Mouse (Mus musculus) neural tube, embryonic 14.5 days (tissue): ENCODE measurements around the gene Arhgap4. TPM values are rescaled to one million over a fixed set of nuclear protein-coding genes. Genes with fewer than 3 reads are reported as not detected.

Source experiments
- ATAC-seq: fragments of 200-750 bp; cut with Nextera tagmentation; 2 replicates; pipeline ENCODE4 v1.8.0; 2017; ENCODE audit warnings: low read depth, mild to moderate bottlenecking, moderate TSS enrichment, moderate library complexity
- H3K27ac ChIP-seq: fragments of 300-500 bp; sonication (generic); 2 replicates; pipeline ENCODE4 v1.5.1; 2014; ENCODE audit warnings: low read depth, mild to moderate bottlenecking, control low read depth, low read length, moderate library complexity, mixed read lengths
- H3K27me3 ChIP-seq: fragments of 300-500 bp; sonication (generic); 2 replicates; pipeline ENCODE4 v1.6.1; 2014; ENCODE audit warnings: low read length; ENCODE audit not compliant: control insufficient read depth, insufficient read depth
- H3K36me3 ChIP-seq: fragments of 300-500 bp; sonication (generic); 2 replicates; pipeline ENCODE4 v1.6.1; 2014; ENCODE audit warnings: low read length, mixed read lengths; ENCODE audit not compliant: control insufficient read depth, insufficient read depth
- H3K4me1 ChIP-seq: fragments of 300-500 bp; sonication (generic); 2 replicates; pipeline ENCODE4 v1.6.1; 2014; ENCODE audit warnings: low read length; ENCODE audit not compliant: control insufficient read depth, insufficient read depth
- H3K4me2 ChIP-seq: fragments of 300-500 bp; sonication (generic); 2 replicates; pipeline ENCODE4 v1.6.1; 2014; ENCODE audit warnings: mild to moderate bottlenecking, low read depth, low read length, control low read depth
- H3K4me3 ChIP-seq: fragments of 300-500 bp; sonication (generic); 2 replicates; pipeline ENCODE4 v1.5.1; 2014; ENCODE audit warnings: low read depth, low read length, control low read depth, mixed read lengths
- H3K9ac ChIP-seq: fragments of 300-500 bp; sonication (generic); replicated peaks from 2 replicates; pipeline ENCODE4 v1.6.1; 2014; ENCODE audit warnings: low read depth, mild to moderate bottlenecking, control low read depth, low read length, mixed read lengths
- H3K9me3 ChIP-seq: fragments of 300-500 bp; sonication (generic); 2 replicates; pipeline ENCODE4 v1.6.1; 2016; ENCODE audit warnings: low read length; ENCODE audit not compliant: control insufficient read depth
- WGBS: fragments of 180-500 bp; shearing (Covaris S2); extraction: QIAGEN DNeasy Blood & Tissue Kit; methylation state at CpG from one replicate; pipeline ENCODE4 v1.1.7; 2014; 5-methylcytosine and 5-hydroxymethylcytosine counted together
- polyA plus RNA-seq: library from polyadenylated mRNA; unstranded; fragments of >200 nt; fragmentation: Nextera tagmentation; extraction: Ambion mirVana; gene quantifications from 2 replicates; pipeline ENCODE4 v1.2.1, GENCODE M21; 2014

Arhgap4 gene
- polyA plus RNA-seq, 1 experiment from 2014 or later = 3.3 TPM

GRCm38 (mm10) chrX:73954988-73955387 is 33.3 kb upstream of the Arhgap4 start:
- Histone ChIP-seq H3K4me1 (no peaks in the 10 kb centered on the region), H3K9me3 (no peaks in the 10 kb centered on the region), H3K9ac (no peak overlapping the region), H3K4me2 (no peak overlapping the region), H3K27me3 (no peaks in the 10 kb centered on the region), H3K27ac (no peak overlapping the region), H3K36me3 (peaks cover 35% of the 10 kb centered on the region), H3K4me3 (no peak overlapping the region)
- no peak for ATAC-seq
- WGBS = 94% methylated on average over 6 of the region's 6 CpGs

GRCm38 (mm10) chrX:73952603-73953002 is 30.9 kb upstream of the Arhgap4 start:
- Histone ChIP-seq H3K9ac (no peak overlapping the region), H3K4me2 (no peak overlapping the region), H3K9me3 (no peaks in the 10 kb centered on the region), H3K27me3 (no peaks in the 10 kb centered on the region), H3K36me3 (peaks cover 37% of the 10 kb centered on the region), H3K4me3 (no peak overlapping the region), H3K27ac (no peak overlapping the region), H3K4me1 (no peaks in the 10 kb centered on the region)
- no peak for ATAC-seq
- 92% methylated on average over 5 of the region's 5 CpGs for WGBS

DNA sequence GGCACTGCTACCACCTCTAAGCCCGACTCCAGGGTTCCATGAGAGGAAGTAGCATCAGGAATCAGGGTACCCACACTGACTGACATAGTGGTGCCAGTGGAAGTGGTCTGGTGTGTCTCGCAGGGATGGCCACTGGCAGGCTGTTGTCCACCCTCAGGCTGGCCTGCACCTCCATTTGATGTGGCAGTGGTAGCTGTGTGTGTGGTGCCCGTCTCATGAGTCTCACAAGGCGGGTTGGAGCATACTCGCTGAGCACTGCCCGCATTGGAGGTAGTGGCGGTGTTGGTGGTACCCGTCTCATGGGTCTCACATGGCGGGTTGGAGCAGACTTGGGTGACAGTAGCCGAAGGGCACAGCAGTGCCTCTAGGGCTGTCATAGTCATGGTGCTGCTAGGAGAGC is 27.7 kb upstream of the Arhgap4 start:
- no peaks in the 10 kb centered on the region for H3K4me1 ChIP-seq
- H3K4me2 ChIP-seq = no peak overlapping the region
- no peaks in the 10 kb centered on the region for H3K9me3 ChIP-seq
- H3K27ac ChIP-seq = no peak overlapping the region
- WGBS = 89% methylated on average over 10 of the region's 10 CpGs
- no peak overlapping the region for H3K4me3 ChIP-seq
- no peaks in the 10 kb centered on the region for H3K27me3 ChIP-seq
- 0 out of 2 replicates have a peak, but pooled peaks have one; percentile 12 for ATAC-seq
- H3K9ac ChIP-seq = no peak overlapping the region
- H3K36me3 ChIP-seq = peaks cover 29% of the 10 kb centered on the region

- H3K9ac ChIP-seq = no peak overlapping the region
- no peak overlapping the region for H3K4me2 ChIP-seq
- no peak overlapping the region for H3K27ac ChIP-seq
- no peaks in the 10 kb centered on the region for H3K4me1 ChIP-seq
- H3K4me3 ChIP-seq = no peak overlapping the region
- H3K27me3 ChIP-seq = no peaks in the 10 kb centered on the region
- WGBS = 16% methylated on average over 4 of the region's 4 CpGs
- H3K9me3 ChIP-seq = no peaks in the 10 kb centered on the region
- H3K36me3 ChIP-seq = peaks cover 31% of the 10 kb centered on the region
- ATAC-seq = peak; percentile 74; the same call in 1 of the 2 replicates
Measured at GRCm38 (mm10) chrX:73948647-73949046, 27.0 kb upstream of the Arhgap4 start.

GRCm38 (mm10) chrX:73946896-73947295 is 25.2 kb upstream of the Arhgap4 start:
- Histone ChIP-seq H3K4me1 (no peaks in the 10 kb centered on the region), H3K36me3 (peaks cover 29% of the 10 kb centered on the region), H3K9me3 (no peaks in the 10 kb centered on the region), H3K4me2 (no peak overlapping the region), H3K4me3 (no peak overlapping the region), H3K27me3 (no peaks in the 10 kb centered on the region), H3K27ac (no peak overlapping the region), H3K9ac (no peak overlapping the region)
- no peak for ATAC-seq
- 81% methylated on average over 6 of the region's 6 CpGs for WGBS

DNA sequence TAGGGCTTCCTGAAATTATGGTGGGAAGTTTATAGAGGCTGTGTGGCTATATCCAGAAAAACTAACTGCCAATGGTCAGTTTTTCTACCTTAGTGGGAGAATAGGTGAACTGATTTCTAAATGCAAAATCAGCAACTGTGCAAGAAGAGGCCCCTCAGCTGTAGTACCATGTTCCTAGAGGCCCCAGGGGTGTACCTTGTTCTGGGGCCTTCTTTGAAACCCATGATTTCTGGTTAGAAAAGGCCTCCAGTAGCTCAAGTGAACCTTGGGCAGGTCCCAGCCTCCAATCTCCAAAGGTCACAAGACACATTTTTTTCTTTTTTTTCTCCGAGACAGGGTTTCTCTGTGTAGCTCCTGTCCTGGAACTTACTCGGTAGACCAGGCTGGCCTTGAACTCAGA is 20.6 kb upstream of the Arhgap4 start:
- Histone ChIP-seq H3K9me3 (no peaks in the 10 kb centered on the region), H3K9ac (no peak overlapping the region), H3K4me2 (no peak overlapping the region), H3K4me3 (no peak overlapping the region), H3K4me1 (no peaks in the 10 kb centered on the region), H3K27ac (no peak overlapping the region), H3K27me3 (no peaks in the 10 kb centered on the region), H3K36me3 (peaks cover 14% of the 10 kb centered on the region)
- ATAC-seq = no peak
- 95% methylated on average over 2 of the region's 2 CpGs for WGBS

DNA sequence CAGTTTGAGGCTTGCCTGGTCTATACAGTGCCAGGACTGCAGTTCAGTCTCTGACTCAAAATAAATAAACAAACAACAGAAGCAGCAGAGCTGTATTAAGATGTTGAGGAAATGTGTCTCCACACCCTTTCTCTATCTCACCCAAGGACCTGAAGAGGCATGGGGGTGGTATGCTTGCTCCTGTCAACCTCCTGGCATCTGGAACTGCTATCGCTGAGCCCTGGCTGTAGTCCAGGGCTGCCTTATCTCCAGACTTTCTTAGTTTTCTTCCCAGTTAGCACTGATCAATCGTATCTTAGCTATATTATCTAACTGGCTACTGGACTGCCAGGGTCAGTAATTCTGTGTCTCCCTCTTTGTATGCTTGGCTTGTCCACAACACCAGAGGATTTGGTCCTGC is 20.2 kb upstream of the Arhgap4 start:
- H3K4me2 ChIP-seq = no peak overlapping the region
- H3K9me3 ChIP-seq = no peaks in the 10 kb centered on the region
- no peak overlapping the region for H3K27ac ChIP-seq
- H3K4me1 ChIP-seq = no peaks in the 10 kb centered on the region
- H3K9ac ChIP-seq = no peak overlapping the region
- H3K36me3 ChIP-seq = peaks cover 14% of the 10 kb centered on the region
- ATAC-seq = no peak
- WGBS = 95% methylated on average over 2 of the region's 2 CpGs
- no peaks in the 10 kb centered on the region for H3K27me3 ChIP-seq
- no peak overlapping the region for H3K4me3 ChIP-seq

- Histone ChIP-seq H3K4me3 (no peak overlapping the region), H3K27me3 (no peaks in the 10 kb centered on the region)
Measured at GRCm38 (mm10) chrX:73931871-73932270, 10.2 kb upstream of the Arhgap4 start.

GRCm38 (mm10) chrX:73930402-73931062 is 8.9 kb upstream of the Arhgap4 start, which contains the start of gene Renbp:
Gene Renbp (minus strand): TSS chrX:73930850.
- 37% methylated on average over 17 of the region's 17 CpGs for WGBS
- H3K27ac ChIP-seq = no peak within 1 kb of the TSS
- 0 out of 2 replicates have a peak within 1 kb of the TSS, but pooled peaks have one; percentile 14 for H3K4me2 ChIP-seq
- H3K36me3 ChIP-seq = no peaks in the 10 kb centered on the region
- no peak within 1 kb of the TSS for H3K9ac ChIP-seq
- peak; percentile 60; the same call in 1 of the 2 replicates for ATAC-seq
- no peaks in the 10 kb centered on the region for H3K27me3 ChIP-seq
- H3K4me1 ChIP-seq = no peaks in the 10 kb centered on the region
- H3K4me3 ChIP-seq = no peak within 1 kb of the TSS
- no peaks in the 10 kb centered on the region for H3K9me3 ChIP-seq

More at GRCm38 (mm10) chrX:73931871-73932270, 10.2 kb upstream of the Arhgap4 start:
- WGBS = 71% methylated on average over 2 of the region's 2 CpGs
- no peaks in the 10 kb centered on the region for H3K9me3 ChIP-seq
- no peak overlapping the region for H3K27ac ChIP-seq
- H3K9ac ChIP-seq = no peak overlapping the region
- no peak for ATAC-seq
- H3K36me3 ChIP-seq = no peaks in the 10 kb centered on the region
- H3K4me2 ChIP-seq = no peak overlapping the region
- no peaks in the 10 kb centered on the region for H3K4me1 ChIP-seq
